Mouse (Mus musculus) cortical plate, adult 2 months (tissue): ENCODE results near the gene Slc4a8.

Source experiments
- CTCF ChIP-seq: fragments of 200-500 bp; IDR thresholded peaks from 2 replicates; pipeline ENCODE4 v1.5.1; 2011; ENCODE audit warnings: mild to moderate bottlenecking, control low read depth, low read length; ENCODE audit not compliant: insufficient read depth; ENCODE audit errors: extremely low read depth
- POLR2A ChIP-seq: fragments of 200-500 bp; IDR thresholded peaks from 2 replicates; pipeline ENCODE4 v1.6.1; 2011; ENCODE audit warnings: mild to moderate bottlenecking, low read length, control low read depth; ENCODE audit not compliant: insufficient read depth; ENCODE audit errors: extremely low read depth

- TF ChIP-seq CTCF (no peak), POLR2A (no peak)
These were observed 11.6 kb upstream of the Slc4a8 start for GRCm38 (mm10) chr15:100749751-100750538.
